Mouse (Mus musculus) gastrocnemius, postnatal 10 days (tissue): ENCODE results near the gene Ap4b1. TPM values are rescaled to one million over a fixed set of nuclear protein-coding genes. Genes with fewer than 3 reads are reported as not detected.
A peak's percentile ranks its signal among the peaks of the same experiment; 100 is the strongest.
"Not testable (repeated sequence)": the region's sequence is repeated elsewhere in the genome, so short reads cannot be mapped to it uniquely, and the experiment has no call there.

Experiments
- DNase-seq: peaks from one replicate; pipeline ENCODE4 v3.0.0; 2021; ENCODE audit warnings: mixed read lengths
- long read RNA-seq, 2 experiments: library from polyadenylated mRNA; stranded (forward); transcript quantifications; one replicate each; pipeline ENCODE4 v2.0.0; 2021
- total RNA-seq, 2 experiments: library from RNA; stranded (reverse); gene quantifications; 2 replicates each; pipeline ENCODE4 v1.2.3; 2021

Gene Ap4b1
- total RNA-seq = 10 to 100 TPM in 1 of 2 experiments, 1 to 10 TPM in 1; 9.8 to 13.5 TPM
- long read RNA-seq, experiment 1, transcript Ap4b1-201 (10 exons, 2,799 nt) = major isoform, 9 of 11 reads
- long read RNA-seq, experiment 1, partial matches to known transcripts = 0 of 11 reads
- long read RNA-seq, experiment 1, other reads (novel, unspliced or antisense) = 0 of 11 reads
- long read RNA-seq, experiment 2, transcript Ap4b1-201 (10 exons, 2,799 nt) = major isoform, 15 of 20 reads
- long read RNA-seq, experiment 2, partial matches to known transcripts = 0 of 20 reads
- long read RNA-seq, experiment 2, other reads (novel, unspliced or antisense) = 2 of 20 reads

DNA sequence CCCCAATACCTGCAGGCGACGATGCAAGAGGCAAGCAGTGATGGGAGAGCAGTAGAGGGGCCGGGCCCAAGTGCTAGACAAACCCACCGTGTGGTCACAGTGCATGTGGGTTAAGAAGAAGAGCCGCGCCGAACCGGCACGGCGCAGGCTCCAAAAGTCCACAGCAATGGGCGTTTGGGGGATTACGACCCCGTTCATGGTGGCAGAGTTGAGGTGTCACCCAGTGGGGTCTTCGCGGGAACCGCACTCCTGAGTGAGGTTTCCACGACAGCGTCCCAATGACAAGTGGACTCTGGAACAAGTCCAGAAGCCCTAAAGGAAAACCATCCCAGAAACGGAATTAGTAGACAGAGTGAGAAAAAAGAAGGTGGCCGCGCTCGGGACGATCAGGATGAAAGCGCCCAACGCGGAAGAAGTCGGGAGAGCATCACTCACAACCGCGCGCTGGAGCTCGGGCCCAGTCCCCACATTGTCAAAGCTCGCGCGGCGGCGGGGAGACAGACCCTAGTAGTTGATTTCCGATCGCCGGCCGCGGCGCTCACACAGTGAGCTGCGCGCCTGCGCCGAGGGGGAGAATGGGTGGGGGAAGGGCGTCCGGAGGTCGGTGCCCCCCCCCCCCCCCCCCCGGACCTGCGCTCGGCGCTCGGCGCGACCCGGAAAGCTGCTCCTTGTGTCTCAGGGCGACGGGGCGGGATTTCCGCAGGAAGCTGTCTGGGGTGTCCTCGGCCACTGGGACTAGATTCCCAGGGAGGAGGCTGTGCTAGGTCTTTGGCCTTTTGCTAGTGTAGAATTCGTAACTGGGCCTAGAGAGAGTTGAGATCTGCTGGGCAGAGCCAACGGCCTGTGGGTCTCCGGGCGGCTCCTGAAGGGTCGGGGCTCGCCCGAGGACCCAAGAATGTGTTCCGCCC lies at the start of gene Ap4b1, which contains the start of the genes Dclre1b and Gm43064:
TSS of gene Ap4b1 (plus strand) at position 630 of the 908 bp plus-strand sequence.
TSS of gene Dclre1b (minus strand) at position 554 of the 908 bp plus-strand sequence.
TSS of gene Gm43064 (plus strand) at position 683 of the 908 bp plus-strand sequence.
- peak; percentile 90 for DNase-seq

DNA sequence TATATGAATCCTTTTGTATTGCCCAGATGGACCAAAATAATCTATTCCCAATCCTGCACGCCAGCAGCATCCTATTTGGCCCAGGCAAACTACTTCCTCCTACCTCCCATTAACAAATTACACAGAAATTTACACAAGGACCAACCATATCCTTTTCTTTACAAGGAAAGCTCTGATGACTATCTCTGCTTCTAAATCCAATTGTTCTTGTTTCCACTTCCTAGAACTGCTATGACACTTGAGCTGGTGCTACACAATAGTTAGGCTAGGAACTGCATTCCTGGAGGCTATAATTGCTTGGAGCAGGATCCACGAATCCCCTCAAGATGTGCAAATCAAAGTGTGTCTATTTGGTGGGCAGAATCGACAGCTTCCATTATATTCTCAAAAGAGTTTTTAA lies 42.5 kb upstream of the Ap4b1 start:
- no peak for DNase-seq

DNA sequence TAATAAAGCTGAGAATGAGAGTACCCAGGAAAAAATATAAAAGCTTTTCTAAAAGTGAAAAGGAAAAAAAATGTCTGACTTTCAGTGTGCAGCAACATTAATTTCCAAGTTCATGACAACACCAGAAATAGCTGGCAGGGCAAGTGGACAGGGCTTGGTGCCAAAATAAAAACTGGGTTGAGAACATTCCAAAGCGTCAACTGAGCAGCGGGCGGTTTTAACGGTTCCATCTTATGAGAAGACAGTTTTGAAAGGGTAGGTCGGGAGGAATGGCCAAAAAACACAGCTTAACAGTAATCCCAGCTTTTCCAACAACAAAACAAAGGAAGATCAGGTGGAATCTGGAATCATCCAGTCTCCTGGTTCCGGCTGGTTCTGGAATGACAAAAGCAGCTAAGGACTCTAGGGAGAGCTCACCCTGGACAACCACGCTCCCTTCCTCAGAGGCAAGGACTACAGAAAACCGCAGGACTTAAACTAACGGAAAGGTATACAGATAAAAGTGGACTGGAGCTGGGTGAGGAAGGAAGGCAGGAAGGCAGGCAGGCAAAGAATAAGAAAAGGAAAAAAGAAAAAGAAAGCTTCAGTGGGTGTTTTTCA lies 37.7 kb upstream of the Ap4b1 start:
- DNase-seq = peak; percentile 55

DNA sequence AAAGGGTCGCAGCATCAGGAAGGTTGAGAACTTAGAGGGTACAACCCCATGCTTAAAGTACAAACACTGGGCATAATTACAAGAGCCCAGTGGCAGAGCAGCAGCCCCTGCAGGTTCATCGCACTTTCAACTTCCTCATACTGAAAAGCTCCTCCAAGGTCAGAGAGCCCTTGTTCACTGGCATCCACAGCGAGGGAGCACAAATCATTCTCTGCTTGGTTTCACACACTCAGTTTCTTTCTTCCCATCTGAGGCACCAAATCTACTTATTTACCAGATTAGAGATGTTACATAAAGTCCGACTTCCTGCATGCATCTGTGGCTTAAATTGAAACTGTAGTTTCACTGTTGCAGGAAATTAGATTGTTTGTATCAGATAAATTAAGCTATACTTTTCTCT lies 36.5 kb upstream of the Ap4b1 start:
- no peak for DNase-seq

DNA sequence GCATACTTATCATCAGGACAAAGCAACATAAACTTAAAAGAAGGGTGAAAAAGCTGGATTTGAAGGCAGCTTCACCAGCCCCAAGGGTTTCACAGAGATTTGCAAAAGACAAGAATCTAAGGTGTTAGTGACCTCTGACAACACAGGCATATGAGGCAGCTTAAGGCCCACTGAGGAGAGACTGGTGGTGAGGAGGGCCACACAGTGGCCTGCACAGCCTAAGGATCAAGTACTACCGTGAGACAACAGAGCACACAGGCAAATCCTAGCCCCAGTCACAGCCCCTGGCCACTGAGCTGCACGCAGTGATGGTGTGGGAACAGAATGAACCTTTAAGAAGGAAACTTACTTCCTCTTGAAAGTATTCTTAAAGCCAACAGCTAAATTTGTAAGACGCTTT lies 35.8 kb upstream of the Ap4b1 start:
- no peak for DNase-seq

DNA sequence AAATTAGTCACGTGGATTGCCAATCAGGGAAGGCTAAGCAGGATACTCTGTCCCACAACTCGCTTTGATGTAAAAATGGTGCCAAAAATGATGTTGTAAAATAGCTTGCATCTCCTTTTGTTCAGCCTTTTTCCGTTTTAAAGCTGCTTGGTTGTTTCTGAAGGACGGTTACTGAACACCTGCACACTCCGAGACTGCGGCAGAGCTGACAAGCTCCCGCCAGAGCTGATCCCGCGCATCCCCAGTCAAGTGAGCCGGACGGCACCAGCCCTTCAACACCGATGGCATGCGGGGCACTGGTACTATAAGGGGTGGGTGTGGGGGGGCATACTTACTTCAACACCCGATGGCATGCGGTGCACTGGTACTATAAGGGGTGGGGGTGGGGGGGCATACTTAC lies 35.3 kb upstream of the Ap4b1 start:
- no peak for DNase-seq

DNA sequence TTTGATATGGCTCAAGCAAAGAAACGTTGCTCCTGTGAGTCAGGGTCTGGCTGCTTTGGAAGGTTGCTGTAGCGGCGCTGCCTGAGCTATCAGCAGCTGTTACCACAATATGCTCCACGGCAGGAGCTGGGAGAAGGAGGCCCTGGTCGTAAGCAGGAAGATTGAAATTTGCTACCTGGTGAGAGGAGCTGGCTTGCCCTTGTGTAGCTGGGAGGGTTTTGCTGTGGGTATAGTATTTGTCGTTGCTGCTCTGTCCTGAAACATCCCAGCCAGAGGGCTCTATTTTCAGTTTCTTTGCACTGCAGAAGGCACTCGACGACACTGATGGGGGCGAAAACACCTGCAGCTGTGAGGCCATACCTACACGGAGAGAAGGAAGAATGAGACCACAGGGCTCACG lies 31.4 kb upstream of the Ap4b1 start:
- DNase-seq = no peak

DNA sequence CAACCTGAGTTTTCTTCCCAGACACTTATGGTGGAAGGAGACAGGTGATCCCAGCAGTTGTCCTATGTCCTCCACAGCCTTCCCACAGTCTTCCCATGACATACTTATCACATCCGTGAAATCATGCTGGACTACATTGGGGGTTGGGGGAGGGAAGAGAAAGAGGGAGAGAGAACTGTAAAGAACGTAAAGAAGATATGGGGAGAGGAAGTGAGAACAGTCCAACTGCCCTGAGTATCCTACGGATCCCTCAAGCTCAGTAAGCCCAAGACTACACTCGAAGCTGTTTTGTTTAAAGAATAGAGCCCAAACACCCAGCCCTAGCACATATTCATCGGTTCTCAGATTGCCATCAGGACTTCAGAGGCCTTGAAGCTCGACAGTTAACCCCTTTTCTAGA lies 30.7 kb upstream of the Ap4b1 start:
- DNase-seq = no peak

DNA sequence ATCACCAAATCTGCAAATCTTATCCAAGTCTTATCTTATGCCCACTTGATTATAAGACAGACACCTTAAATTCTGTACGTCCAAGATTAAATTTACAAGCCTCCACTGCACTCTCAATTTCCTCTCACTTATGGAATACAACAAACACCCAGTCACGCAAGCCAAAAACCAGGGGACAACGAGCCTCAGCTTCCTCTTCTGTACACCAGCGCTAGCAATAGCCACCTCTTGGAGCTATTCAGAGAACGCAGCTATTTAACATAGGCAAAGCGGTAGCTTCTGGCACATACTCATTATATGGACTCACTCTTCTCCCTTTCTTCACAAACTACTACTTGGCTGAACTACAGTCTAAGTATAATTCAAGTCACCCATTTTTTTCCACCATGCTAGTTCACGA lies 30.1 kb upstream of the Ap4b1 start:
- no peak for DNase-seq

DNA sequence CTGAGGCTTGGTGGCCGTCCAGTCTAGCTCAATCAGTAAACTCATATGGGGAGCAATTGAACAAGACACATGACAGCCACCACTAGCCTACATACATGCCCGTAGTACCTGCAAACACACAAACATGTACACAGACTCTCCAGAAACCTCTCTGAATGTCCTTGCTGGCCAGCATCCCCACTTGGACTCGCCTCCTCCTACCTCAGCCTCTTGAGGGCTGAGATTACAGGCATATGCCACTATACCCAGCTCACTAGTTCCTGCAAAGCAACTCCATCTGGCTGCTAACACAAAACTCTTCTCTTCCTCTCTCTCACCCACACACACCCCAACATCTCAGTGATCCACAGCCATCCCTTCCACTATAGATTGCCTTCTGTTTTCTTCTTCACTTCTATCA lies 29.0 kb upstream of the Ap4b1 start:
- no peak for DNase-seq

DNA sequence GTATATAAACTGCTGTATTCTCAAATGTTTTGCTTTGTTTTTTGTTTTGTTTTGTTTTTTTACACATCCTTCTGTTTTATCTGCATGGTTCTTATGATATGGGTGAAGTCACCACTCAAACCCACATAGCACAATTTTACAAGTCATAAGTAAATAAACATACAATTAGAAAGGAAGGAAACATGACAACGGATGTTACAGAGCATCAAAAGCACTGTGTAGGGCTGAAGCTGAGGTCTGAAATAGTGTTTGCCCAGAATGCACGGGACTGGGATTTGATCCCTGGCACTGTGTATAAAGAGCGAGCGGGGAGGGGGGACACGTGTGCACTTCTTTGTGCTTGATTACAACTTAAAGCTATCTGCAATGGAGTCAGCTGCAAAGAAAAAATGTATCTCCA lies 28.5 kb upstream of the Ap4b1 start:
- no peak for DNase-seq

DNA sequence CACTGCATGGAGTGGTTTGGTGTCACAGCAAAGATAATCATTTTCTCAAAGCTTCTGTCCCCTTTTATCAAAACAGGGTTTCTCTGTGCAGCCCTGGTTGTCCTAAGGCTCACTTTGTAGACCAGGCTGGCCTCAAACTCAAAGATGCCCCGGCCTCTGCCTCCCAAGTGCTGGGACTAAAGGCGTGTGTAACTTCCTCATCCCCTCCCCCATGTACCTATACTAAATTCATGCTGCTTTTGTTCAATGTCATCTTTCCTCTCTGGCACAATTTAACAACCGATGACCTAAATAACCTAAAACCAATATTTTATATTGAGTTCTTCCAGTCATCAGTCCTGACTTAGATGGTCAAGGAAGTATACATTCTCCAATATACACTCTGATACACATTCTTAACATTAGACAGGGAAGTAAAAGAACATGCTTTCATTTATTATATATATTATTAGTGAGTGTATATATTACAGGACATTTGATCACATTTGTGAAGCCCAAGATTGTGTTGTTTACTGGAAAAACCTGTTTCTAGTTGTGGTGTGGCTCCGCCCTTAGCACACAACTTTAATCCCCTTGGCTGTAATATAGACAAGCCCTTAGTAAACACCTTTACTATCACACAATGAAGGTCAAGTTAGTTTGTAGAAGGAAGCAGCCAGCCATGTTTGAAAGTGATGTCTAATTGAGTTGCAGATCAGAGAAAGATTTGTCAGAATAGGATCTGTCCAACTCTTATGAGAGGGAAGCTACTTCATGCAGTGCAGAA lies 26.3 kb upstream of the Ap4b1 start:
- no peak for DNase-seq

DNA sequence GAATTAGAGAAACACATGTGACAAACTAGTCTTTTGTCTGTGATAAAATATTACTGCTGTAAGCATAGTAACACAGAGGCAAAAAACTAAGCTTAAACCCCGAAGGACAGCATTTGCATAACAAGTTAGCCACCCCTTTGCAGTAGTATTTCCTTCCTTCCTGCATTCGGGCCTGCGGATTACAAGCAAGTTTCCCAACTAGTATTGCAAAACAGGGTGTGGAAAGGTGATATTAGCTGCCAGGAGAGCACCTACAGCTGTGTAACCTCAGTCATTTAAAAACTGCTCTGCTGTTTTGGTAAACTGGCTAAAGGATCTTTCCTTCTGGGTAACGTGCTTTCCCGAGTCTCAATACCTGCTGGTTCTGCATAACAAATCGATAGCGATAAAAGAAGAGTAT lies 22.1 kb upstream of the Ap4b1 start:
- DNase-seq = no peak

DNA sequence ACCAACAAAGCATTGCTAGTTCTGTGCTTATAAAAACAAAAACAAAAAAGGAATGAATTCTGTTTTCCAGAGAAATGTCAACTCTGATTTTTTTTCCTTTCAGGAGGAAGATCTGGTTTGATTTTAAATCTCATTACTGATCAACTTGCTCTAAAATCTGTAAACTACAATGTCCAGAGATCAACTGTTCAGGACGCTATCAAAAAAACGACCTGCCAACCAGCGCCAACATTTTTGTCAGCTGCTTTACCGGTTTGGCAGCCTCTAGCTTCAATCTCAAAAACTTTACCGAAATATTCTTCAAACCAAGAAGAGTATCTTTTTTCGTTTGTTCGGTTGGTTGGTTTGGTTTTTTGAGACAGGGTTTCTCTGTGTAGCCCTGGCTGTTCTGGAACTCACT lies 20.2 kb upstream of the Ap4b1 start:
- no peak for DNase-seq

DNA sequence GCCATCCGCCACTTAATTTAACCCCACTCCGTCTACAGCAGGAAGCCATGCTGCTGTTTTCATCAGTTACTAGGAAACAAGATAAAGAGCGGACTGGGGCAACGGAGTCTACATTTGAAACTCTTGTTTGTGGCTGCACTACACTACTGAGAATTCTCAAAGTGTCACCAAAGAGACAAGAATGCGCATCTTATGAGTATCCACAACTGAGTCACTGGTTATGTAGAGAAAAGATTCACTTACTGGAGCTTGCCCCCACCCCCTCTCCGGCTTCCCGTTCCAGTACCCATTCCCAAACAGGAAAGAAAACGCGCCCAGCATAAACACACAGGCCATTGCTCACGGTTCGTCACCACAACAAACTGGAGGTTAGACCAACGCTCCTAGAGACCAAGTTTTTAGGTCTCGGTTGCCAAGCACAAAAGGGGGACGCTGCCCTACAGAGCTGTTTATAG lies 19.4 kb upstream of the Ap4b1 start:
- no peak for DNase-seq

DNA sequence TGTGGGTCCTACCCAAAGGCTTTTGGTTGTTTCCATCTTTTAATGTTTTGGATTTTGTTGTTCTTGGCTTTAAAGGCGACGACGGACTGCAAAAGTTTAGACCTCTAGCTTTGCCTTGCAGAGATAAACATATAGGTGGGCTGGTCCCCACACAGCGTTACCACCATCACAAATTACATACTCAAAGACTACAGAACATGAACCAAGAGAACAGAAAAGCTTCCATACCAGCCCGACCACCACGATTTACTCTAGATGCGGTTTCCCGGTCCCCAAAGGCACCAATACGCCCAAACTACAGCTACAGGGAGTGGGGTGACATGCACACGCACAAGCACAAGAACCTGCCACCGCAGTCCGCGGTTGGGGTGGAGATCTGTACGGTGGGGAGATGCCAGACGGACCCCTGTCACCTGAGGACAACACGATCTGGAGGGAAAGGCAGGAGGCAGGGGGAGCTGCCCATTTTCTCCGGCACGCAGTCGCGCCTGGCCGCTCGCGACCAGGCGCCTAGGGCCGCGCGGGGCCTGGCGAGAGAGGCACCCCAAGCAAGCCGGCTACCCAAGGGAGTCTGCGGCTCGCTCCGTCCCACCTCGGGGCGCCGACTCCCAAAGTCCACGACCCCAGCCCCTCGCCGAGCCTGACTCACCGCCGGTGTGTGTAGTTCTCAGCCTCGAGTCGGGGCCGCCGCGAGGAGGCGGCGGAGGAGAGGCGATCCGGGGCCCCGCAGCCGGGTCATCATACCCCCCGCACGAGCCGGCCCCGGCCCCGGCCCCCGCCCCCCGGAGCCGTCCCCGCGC lies 18.8 kb upstream of the Ap4b1 start:
- DNase-seq = no peak

DNA sequence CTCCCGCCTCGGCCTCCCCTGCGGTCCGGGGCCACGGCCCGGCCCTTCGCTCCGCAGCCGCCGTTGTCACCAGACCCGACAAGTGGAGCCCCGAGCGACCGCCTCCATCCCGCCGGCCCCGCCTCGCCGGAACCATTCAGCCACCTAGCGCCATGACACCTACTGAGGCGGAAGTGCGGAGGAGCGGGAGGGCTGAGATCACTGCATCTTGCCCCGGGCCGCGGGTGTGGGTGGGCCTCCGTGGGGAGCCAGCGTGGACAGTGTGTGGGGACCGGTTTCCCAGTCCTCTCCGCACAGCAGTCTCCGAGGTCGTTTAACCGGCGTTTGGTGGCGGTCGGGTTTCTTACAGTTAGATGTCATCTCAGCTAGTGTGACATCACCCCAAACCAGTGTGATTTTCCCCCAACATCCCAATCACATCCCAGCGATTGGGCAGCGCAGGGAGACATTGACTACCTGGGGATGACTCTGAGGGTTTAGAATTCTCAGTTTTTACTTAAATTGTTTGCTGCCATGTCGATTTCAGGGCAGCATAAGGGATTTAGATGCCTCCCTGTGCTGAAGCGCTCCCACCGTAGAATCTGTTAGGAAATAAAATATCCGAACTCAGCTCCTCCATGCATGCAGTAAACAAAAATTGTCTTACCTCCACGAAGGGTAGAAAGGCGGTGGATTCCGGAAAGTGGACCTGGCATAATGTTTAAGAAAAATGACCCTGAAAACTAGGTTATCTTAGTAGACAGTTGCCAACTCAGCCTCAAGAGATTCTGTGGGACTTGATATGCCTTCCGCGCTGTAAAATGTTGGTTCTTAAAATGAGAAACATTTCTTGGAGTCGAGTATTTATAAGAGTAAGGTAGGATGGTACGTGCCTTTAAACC lies 17.9 kb upstream of the Ap4b1 start, which contains the start of gene Hipk1:
TSS of gene Hipk1 (minus strand) at position 334 of the 881 bp plus-strand sequence.
- DNase-seq = peak; percentile 90

DNA sequence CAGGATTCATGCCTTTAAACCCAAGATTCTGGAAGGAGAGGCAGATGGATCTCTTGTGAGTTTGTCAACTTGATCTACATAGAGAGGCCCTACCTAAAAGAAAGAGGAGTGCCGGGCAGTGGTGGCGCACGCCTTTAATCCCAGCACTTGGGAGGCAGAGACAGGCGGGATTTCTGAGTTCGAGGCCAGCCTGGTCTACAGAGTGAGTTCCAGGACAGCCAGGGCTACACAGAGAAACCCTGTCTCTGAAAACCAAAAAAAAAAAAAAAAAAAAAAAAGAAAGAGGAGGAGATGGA lies 17.3 kb upstream of the Ap4b1 start:
- DNase-seq = not testable (repeated sequence)

DNA sequence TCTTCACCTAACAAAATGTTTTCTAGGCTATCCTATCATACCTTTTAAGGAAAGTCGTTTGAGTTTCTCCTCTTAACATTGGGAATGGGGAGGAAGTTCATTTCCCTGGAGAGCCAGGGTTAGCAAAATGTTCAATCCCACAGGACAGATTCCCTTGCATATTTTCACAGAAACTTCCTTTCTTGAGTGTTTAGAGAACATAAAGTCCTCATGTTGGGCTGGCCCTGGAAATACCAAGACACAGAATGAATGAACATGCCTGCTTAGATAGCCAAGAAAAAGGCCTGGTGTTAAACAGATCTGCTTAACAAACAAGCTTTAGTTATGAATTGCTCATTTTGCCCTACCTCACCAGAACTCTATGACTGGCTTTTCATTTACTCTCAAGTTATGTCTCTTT lies 16.8 kb upstream of the Ap4b1 start:
- no peak for DNase-seq

DNA sequence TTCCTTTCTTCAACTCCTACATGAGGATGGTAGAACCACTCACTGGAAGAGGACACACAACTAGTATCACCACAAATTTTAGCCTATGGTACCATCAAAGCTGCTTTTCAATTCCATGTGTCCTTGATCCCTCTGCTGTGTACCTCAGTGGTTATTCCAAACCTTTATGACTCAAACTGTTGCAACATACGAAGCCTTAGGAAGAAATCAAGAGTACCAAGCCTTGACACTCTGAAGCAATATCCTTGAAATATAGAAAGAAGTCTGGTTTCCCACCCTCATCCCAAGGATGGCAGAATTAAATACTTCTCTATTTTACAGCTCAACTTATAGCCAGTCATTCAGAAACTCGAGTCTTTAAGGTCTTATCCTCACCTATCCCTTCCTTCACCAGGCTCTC lies 12.9 kb upstream of the Ap4b1 start:
- DNase-seq = no peak
